Mouse (Mus musculus) right cerebral cortex, adult 18-20 months (tissue): ENCODE measurements around the gene Gm21731.
"Not testable (repeated sequence)": the region's sequence is repeated elsewhere in the genome, so short reads cannot be mapped to it uniquely, and the experiment has no call there.

Experiments used
- DNase-seq: peaks from one replicate; pipeline ENCODE4 v3.0.0; 2022; ENCODE audit warnings: mixed read lengths

Gm21731 gene

DNA sequence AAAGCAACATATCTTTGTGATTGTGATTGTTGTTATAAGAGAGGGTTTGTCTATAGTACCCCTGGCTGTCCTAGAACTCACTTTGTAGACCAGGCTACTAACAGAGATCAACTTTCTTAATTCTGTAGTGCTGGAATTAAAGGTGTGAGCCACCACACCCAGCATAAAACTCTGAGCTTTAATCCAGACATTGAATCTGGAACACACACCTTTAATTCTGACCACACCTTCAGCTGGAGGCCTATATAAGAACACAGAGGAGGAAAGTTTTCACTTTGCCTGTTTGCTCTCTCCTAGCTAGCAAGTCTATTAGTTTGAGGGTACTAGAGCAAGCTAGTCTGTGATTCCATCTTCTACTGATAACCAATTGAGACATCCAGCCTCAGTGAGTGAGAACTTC is at the start of gene Gm21731:
Gene Gm21731, plus strand, starts transcription at position 301 of the 400 bp plus-strand sequence.
- not testable (repeated sequence) for DNase-seq

DNA sequence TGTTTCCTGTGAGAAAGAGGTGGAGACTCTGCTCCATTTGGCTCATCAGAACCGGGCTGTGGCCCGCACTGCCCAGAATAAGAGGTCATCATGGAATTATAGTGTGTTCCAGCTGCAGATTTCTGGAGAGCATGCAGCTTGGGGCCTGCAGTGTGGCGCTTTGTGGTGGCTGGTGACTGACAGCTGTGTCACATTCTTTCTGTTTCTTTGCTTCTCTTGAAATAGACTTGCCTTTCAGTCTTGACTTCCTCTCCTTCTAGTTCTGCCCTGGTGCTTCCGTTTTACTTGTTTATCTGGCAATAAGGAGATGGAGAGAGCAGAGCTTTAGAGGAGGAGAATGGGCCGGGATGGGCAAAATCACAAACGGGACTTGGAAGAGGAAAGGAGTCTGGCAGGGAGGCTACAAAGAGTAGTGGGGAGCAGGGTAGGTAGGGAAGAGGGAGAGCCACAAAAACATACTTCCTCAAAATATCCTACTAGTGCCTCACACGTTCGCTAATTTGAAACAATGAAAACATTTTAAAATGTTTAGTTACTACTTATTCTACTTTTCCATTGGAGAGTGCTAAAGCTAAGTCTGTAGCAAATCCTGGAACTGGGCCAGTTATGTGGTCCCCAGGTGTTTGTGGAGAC is 42.6 kb upstream of the Gm21731 start:
- not testable (repeated sequence) for DNase-seq

DNA sequence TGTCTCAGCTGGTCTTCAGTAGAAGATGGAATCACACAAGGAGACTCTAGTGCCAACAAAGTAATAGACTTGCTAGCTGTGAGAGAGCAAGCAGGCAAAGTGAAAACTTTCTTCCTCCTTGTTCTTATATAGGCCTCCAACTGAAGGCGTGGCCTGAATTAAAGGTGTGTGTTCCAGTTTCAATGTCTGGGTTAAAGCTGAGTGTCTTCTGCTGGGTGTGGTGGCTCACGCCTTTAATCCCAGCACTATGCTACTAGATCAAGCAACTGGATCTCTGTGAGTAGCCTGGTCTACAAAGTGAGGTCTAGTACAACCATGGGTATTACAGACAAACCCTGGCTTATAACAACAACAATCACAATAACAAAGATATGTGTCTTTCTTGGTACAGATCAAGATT is 23.1 kb upstream of the Gm21731 start, which contains the start of gene Gm21762:
Gene Gm21762, minus strand, starts transcription at position 101 of the 400 bp plus-strand sequence.
- DNase-seq = not testable (repeated sequence)

- not testable (repeated sequence) for DNase-seq
These were observed 18.0 kb upstream of the Gm21731 start for GRCm38 (mm10) chr13:120220922-120221321.

DNA sequence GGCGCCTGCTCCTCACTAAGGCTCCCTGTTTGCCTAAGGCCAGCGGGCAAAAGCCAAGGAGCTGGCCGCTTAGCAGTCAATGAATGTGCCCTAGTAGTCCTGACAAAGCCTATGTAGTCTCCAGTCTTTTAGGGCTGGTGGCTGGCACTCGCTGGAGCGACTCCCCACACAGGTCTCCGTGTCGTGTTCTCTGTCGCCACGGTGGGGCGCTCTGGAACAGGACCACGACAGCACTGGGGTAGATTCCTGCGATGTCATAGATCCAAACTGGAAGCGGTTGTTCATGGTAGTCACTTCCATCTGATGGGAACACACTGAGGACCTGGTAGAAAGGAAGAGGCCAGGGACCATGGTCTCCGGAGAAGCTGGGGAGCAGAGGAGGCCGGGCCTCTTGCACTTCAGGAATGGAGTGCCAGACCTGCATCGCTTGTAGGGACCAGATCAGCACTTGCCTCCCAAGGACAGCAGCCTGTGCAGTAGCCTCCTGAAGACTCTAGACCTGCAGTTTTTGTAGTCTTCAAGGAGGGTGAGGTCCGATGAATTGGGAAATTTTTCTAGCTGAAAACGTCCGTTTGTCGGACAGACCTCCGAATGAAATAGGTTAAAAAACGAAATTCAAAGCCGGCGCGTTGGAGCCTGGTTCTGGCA is 15.8 kb upstream of the Gm21731 start:
- DNase-seq = not testable (repeated sequence)

- not testable (repeated sequence) for DNase-seq
These were observed 7.1 kb upstream of the Gm21731 start for GRCm38 (mm10) chr13:120231798-120232197.

DNA sequence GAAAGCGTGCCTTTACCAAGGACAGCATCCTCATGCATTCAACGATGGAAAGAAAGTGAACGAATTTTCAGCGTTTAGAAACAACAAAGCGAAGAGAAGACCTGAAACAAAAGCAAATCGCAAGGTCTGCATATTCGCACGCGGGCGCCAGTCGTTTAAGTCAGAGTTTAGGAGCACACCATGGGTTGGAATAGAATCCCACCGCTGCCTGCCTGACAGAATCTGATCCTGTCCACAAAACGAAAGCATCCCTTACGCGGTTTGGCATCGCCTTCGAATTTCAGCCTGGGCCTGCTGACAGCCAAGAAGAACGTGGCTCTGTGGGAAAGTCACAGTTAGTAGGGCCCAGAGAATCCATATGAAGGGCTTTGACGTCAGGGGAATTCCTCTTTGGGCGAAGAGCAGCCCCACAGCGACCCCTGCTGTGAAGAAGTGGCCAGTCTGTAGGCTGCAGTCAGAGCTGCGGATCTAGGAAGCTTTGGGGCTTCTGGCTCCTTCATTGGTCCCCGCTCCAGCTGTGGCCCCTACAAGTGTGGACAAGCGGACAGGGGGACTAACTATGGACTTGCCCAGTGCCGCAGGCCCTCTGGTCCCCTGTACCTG is 6.4 kb upstream of the Gm21731 start:
- DNase-seq = not testable (repeated sequence)

DNA sequence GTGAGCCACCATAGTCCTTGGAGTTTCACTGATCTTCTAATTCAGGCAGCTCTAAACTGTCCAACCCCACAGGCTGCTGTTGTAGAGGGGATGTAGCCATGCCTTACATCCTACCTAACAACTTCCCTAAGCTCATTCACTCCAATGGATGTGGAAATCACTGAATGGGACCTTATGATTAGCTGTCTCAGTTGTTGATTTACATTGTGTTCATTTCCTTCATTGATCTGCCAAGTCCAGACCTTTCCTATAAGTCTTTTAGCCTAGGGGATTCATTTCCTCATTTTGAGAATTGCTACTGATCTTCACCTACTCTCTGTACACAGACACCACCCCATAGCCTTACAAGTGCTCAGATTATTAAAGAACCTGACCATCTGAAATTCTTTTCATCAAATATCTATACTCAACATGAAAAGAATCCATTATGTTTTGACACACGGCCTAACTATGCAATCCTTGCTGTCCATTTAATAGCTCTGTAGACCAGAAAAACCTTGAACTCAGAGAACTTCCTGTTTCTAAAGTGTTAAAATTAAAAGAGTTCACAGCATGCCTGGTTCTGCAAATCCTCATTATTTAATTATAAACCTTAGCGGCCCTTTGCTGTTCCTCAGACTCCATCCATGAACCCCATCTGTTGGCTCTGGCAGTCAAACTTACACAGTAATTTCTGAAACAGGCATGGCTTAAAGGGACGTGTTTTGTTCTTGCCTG is 12.5 kb downstream of the Gm21731 start:
- DNase-seq = not testable (repeated sequence)

DNA sequence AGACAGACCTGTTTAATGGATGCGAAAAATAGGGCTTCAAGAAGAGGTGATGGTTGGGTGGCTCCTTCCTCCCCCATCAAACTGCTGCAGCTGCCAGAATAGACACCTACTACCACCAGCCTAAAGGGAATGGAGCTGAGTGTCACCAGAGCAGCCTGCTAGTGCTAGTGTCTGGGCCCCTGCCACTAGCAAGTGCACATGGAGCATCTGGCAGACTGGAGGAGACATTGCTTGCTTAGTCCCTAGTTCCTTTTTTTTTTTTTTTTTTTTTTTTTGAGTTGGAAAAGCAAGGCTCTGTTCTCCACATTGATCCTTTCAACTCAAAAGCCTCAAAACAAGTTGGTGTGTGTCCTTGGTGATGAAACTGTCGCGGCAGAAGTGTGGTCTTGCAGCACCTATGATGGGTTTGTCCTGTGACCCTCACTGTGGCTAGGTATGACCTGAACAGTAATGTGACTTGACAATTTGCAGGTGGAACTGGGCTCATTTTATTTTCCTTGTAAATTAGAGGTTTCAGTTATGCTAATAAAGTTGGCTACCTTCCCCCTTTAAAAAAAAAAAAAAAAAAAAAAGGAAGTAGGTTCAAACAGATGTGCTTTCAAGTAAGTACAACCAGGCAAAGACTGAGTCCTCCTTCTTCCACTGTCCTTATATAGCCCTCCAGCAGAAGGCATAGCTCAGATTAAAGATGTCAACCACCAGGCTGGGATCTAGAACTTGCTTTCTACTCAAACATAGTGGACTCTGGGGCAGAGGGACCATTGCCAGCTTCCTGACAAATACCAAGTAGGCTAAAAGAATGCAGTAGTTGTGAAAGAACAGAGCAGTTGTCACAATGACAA is 20.1 kb downstream of the Gm21731 start:
- not testable (repeated sequence) for DNase-seq

DNA sequence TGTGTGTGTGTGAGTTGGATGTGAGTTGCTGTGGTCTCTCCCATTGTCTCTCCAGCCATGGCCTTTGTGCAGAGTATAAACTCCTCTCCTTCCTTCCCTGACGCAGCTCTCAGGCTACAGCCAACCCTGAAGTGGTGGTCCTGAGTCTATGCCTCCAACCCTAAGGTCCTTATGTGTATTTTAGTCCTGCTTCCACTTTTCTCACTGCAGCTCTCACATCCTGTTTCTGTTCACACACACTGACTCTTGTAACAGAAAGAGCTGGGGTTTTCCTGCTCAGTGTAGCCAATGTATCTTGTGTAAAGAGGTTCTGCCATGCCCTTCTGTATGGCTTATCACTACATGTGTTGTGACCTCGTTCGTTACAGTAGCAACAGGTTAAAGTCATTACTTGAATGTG is 20.8 kb downstream of the Gm21731 start:
- DNase-seq = not testable (repeated sequence)

DNA sequence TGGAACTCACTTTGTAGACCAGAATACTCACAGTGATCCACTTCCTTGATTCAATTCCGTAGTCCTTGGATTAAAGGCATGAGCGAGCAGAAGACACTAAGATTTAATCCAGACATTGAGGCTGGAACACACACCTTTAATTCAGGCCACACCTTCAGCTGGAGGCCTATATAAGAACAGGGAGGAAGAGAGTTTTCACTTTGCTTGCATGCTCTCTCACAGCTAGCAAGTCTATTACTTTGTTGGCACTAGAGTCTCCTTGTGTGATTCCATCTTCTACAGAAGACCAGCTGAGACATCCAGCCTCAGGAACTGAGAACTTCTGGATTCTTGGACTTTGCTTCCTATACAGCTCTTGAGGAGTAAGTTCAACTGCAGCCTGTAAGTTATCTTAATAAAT is 24.0 kb downstream of the Gm21731 start, which contains the start of gene AF067061:
Gene AF067061, plus strand, starts transcription at position 245 of the 400 bp plus-strand sequence.
- DNase-seq = not testable (repeated sequence)

GRCm38 (mm10) chr13:120277837-120278236 is 38.9 kb downstream of the Gm21731 start:
- DNase-seq = not testable (repeated sequence)

GRCm38 (mm10) chr13:120278784-120279183 is 39.9 kb downstream of the Gm21731 start:
- no peak for DNase-seq
